Mouse (Mus musculus) megakaryocyte, embryonic 14.5 days (primary cell): ENCODE results near the gene Emc7. TPM values are rescaled to one million over a fixed set of nuclear protein-coding genes. Genes with fewer than 3 reads are reported as not detected.

Experiments
- H3K27me3 ChIP-seq: replicated peaks from 2 replicates; pipeline ENCODE3; 2012; ENCODE audit warnings: inconsistent platforms
- H3K36me3 ChIP-seq: replicated peaks from 2 replicates; pipeline ENCODE3; 2012; ENCODE audit warnings: low read length, inconsistent platforms, mixed read lengths
- H3K4me1 ChIP-seq: 2 replicates; pipeline ENCODE4 v1.6.1; 2012; ENCODE audit warnings: inconsistent platforms
- H3K4me3 ChIP-seq: replicated peaks from 2 replicates; pipeline ENCODE3; 2012; ENCODE audit warnings: moderate library complexity, mild to moderate bottlenecking, inconsistent platforms
- H3K9me3 ChIP-seq: 2 replicates; pipeline ENCODE4 v1.6.1; 2012; ENCODE audit warnings: inconsistent platforms
- FLI1 ChIP-seq: IDR thresholded peaks from 2 replicates; pipeline ENCODE4 v1.6.1; 2012; ENCODE audit warnings: low read length, inconsistent platforms, mixed read lengths
- GATA1 ChIP-seq: IDR thresholded peaks from 3 replicates; pipeline ENCODE4 v1.6.1; 2012; ENCODE audit warnings: mixed read lengths, low read length, inconsistent platforms, borderline replicate concordance
- polyA plus RNA-seq: library from polyadenylated mRNA; stranded (reverse); fragments of >175 nt; gene quantifications from 2 replicates; pipeline ENCODE4 v1.2.3, GENCODE M21; 2012; ENCODE audit warnings: low replicate concordance; ENCODE audit not compliant: insufficient read depth

Gene Emc7
- polyA plus RNA-seq, 1 experiment: 3.8 TPM

- no peak for TF ChIP-seq GATA1
- no peak for TF ChIP-seq FLI1
- Histone ChIP-seq H3K27me3 (peaks cover 2% of the 10 kb centered on the region), H3K4me3 (no peak overlapping the region), H3K9me3 (no peaks in the 10 kb centered on the region), H3K36me3 (peaks cover 14% of the 10 kb centered on the region), H3K4me1 (peaks cover 4% of the 10 kb centered on the region)
Measured at GRCm38 (mm10) chr2:112474997-112475724, 20.4 kb downstream of the Emc7 start.

GRCm38 (mm10) chr2:112476554-112476953 is 21.8 kb downstream of the Emc7 start:
- TF ChIP-seq FLI1 (no peak), GATA1 (no peak)
- Histone ChIP-seq H3K36me3 (peaks cover 4% of the 10 kb centered on the region), H3K9me3 (no peaks in the 10 kb centered on the region), H3K27me3 (peaks cover 3% of the 10 kb centered on the region), H3K4me3 (no peak overlapping the region), H3K4me1 (no peaks in the 10 kb centered on the region)

GRCm38 (mm10) chr2:112480669-112481068 is 25.9 kb downstream of the Emc7 start, which contains the start of gene Chrm5:
Gene Chrm5, minus strand, starts transcription at chr2:112480769.
- peaks cover 5% of the 10 kb centered on the region for H3K27me3 ChIP-seq
- no peaks in the 10 kb centered on the region for H3K9me3 ChIP-seq
- H3K4me1 ChIP-seq: peaks cover 7% of the 10 kb centered on the region
- H3K4me3 ChIP-seq: no peak within 1 kb of the TSS
- no peaks in the 10 kb centered on the region for H3K36me3 ChIP-seq
- no peak for TF ChIP-seq GATA1
- TF ChIP-seq FLI1: no peak

- no peaks in the 10 kb centered on the region for H3K36me3 ChIP-seq
- H3K27me3 ChIP-seq: peaks cover 8% of the 10 kb centered on the region
- no peaks in the 10 kb centered on the region for H3K9me3 ChIP-seq
- peaks cover 7% of the 10 kb centered on the region for H3K4me1 ChIP-seq
- no peak overlapping the region for H3K4me3 ChIP-seq
- no peak for TF ChIP-seq GATA1
- TF ChIP-seq FLI1: no peak
Measured at GRCm38 (mm10) chr2:112481564-112481963, 26.8 kb downstream of the Emc7 start.

- no peak for TF ChIP-seq GATA1
- no peak for TF ChIP-seq FLI1
- Histone ChIP-seq H3K27me3 (peaks cover 11% of the 10 kb centered on the region), H3K9me3 (no peaks in the 10 kb centered on the region), H3K4me1 (peaks cover 7% of the 10 kb centered on the region), H3K36me3 (no peaks in the 10 kb centered on the region), H3K4me3 (no peak overlapping the region)
Measured at GRCm38 (mm10) chr2:112482533-112483333, 27.9 kb downstream of the Emc7 start.

GRCm38 (mm10) chr2:112483334-112483651 is 28.5 kb downstream of the Emc7 start:
- H3K4me1 ChIP-seq: peaks cover 7% of the 10 kb centered on the region
- H3K9me3 ChIP-seq: no peaks in the 10 kb centered on the region
- H3K4me3 ChIP-seq: no peak overlapping the region
- no peak for TF ChIP-seq FLI1
- TF ChIP-seq GATA1: no peak
- H3K27me3 ChIP-seq: peaks cover 11% of the 10 kb centered on the region
- H3K36me3 ChIP-seq: no peaks in the 10 kb centered on the region

- no peaks in the 10 kb centered on the region for H3K36me3 ChIP-seq
- no peaks in the 10 kb centered on the region for H3K9me3 ChIP-seq
- peaks cover 11% of the 10 kb centered on the region for H3K27me3 ChIP-seq
- H3K4me3 ChIP-seq: no peak overlapping the region
- peaks cover 7% of the 10 kb centered on the region for H3K4me1 ChIP-seq
- no peak for TF ChIP-seq FLI1
- no peak for TF ChIP-seq GATA1
Measured at GRCm38 (mm10) chr2:112484886-112485285, 30.1 kb downstream of the Emc7 start.

- H3K9me3 ChIP-seq: no peaks in the 10 kb centered on the region
- H3K4me1 ChIP-seq: peaks cover 15% of the 10 kb centered on the region
- no peaks in the 10 kb centered on the region for H3K36me3 ChIP-seq
- TF ChIP-seq FLI1 (no peak), GATA1 (no peak)
- H3K4me3 ChIP-seq: no peak overlapping the region
- peaks cover 6% of the 10 kb centered on the region for H3K27me3 ChIP-seq
Measured at GRCm38 (mm10) chr2:112490483-112491196, 35.8 kb downstream of the Emc7 start.

GRCm38 (mm10) chr2:112491629-112492028 is 36.8 kb downstream of the Emc7 start:
- TF ChIP-seq FLI1 (no peak), GATA1 (no peak)
- no peaks in the 10 kb centered on the region for H3K9me3 ChIP-seq
- H3K27me3 ChIP-seq: peaks cover 2% of the 10 kb centered on the region
- peaks cover 15% of the 10 kb centered on the region for H3K4me1 ChIP-seq
- no peaks in the 10 kb centered on the region for H3K36me3 ChIP-seq
- H3K4me3 ChIP-seq: no peak overlapping the region
